Mouse (Mus musculus) liver, adult 2 months (tissue): ENCODE results near the gene Prkd2.

ENCODE experiments used
- CTCF ChIP-seq: fragments of 200-500 bp; IDR thresholded peaks from 2 replicates; pipeline ENCODE4 v1.5.1; 2011; ENCODE audit warnings: low read depth, low read length, control low read depth
- POLR2A ChIP-seq: fragments of 200-500 bp; IDR thresholded peaks from 2 replicates; pipeline ENCODE4 v1.6.1; 2011; ENCODE audit warnings: low read length, control low read depth; ENCODE audit not compliant: insufficient read depth; ENCODE audit errors: extremely low read depth

DNA sequence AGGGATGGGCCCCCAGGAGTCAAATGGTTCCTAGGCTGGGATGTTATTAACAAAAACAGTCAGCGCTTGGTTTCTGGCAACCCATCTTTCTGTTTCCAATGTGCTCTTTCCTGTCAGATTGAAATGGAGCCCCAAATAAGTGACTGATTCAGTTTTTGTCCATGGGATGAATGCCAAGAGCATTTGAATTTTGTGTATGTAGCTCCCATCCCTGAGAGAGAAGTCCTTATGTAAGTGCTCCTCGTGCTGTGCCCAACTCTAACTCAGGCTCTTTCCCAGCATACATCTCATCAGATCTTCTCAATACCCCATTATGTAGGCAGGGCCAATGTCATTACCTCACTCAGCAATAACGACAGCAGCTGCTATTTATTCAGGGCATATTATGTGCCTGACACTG, 25.0 kb upstream of the Prkd2 start:
- TF ChIP-seq CTCF = no peak
- TF ChIP-seq POLR2A = no peak
